Mouse (Mus musculus) mouse trophoblast stem cell (cell line): Measurements from ENCODE around the gene Lrrn4cl.
"Not testable (repeated sequence)": the region's sequence is repeated elsewhere in the genome, so short reads cannot be mapped to it uniquely, and the experiment has no call there.

Experiments
- in situ Hi-C, 2 experiments: fragments of 300-500 bp; cut with MseI, MboI; formaldehyde crosslinking; loops; 2 replicates in 1 of 2; 3 replicates in 1 of 2; pipeline ENCODE4 v1.15.1; 2025

Gene Lrrn4cl

GRCm38 (mm10) chr19:8880311-8881033 lies 29.9 kb downstream of the Lrrn4cl start, which contains the start of gene Uqcc3:
Gene Uqcc3, minus strand, starts transcription at chr19:8880923.
- in situ Hi-C loops: no loop called here

GRCm38 (mm10) chr19:8881034-8881392 lies 30.4 kb downstream of the Lrrn4cl start:
- in situ Hi-C loops: no loop called here

- in situ Hi-C loops: no loop called here
Measured at GRCm38 (mm10) chr19:8883616-8884015, 33.0 kb downstream of the Lrrn4cl start, which contains the start of the genes Lbhd1 and Gm49403. Gene Lbhd1, plus strand, starts transcription at chr19:8883732. Gene Gm49403, plus strand, starts transcription at chr19:8883930.

GRCm38 (mm10) chr19:8886916-8887584 lies 36.5 kb downstream of the Lrrn4cl start:
- in situ Hi-C loops: no loop called here

GRCm38 (mm10) chr19:8887585-8888463 lies 37.3 kb downstream of the Lrrn4cl start:
- in situ Hi-C loops: no loop called here

GRCm38 (mm10) chr19:8888511-8889385 lies 38.2 kb downstream of the Lrrn4cl start, which contains the start of the genes 1810009A15Rik and Gm49416:
Gene 1810009A15Rik, plus strand, starts transcription at chr19:8888853.
Gene Gm49416, plus strand, starts transcription at chr19:8888926.
- in situ Hi-C loops: no loop called here

- in situ Hi-C loops: no loop called here
Measured at GRCm38 (mm10) chr19:8892829-8893766, 42.5 kb downstream of the Lrrn4cl start, which contains the start of gene Ints5. Gene Ints5, plus strand, starts transcription at chr19:8893005.

GRCm38 (mm10) chr19:8895397-8895960 lies 44.9 kb downstream of the Lrrn4cl start:
- in situ Hi-C loops: no loop called here

GRCm38 (mm10) chr19:8896231-8896630 lies 45.7 kb downstream of the Lrrn4cl start:
- in situ Hi-C loops: not testable (repeated sequence)

- in situ Hi-C loops: not testable (repeated sequence)
Measured at GRCm38 (mm10) chr19:8897211-8897864, 46.8 kb downstream of the Lrrn4cl start.

GRCm38 (mm10) chr19:8897865-8898495 lies 47.4 kb downstream of the Lrrn4cl start, which contains the start of gene Ganab:
Gene Ganab, plus strand, starts transcription at chr19:8898071.
- in situ Hi-C loops: no loop called here

- in situ Hi-C loops: no loop called here
Measured at GRCm38 (mm10) chr19:8898576-8898975, 48.0 kb downstream of the Lrrn4cl start.

- in situ Hi-C loops: no loop called here
Measured at GRCm38 (mm10) chr19:8899079-8899478, 48.5 kb downstream of the Lrrn4cl start.

- in situ Hi-C loops: no loop called here
Measured at GRCm38 (mm10) chr19:8903412-8903811, 52.8 kb downstream of the Lrrn4cl start.
